Mouse (Mus musculus): ENCODE measurements at regions not wholly inside any gene's neighbourhood (a gene's known extent, or its start where the extent isn't known, plus 50 kb on each side); places are given as distances from the start of the nearest gene placed in this dataset.

- TF ChIP-seq TAL1 (IDR thresholded peaks at IDR 0.05; ENCODE audit: low read length), result no peak
- no peak for TF ChIP-seq GATA1 (IDR thresholded peaks at IDR 0.05; ENCODE audit: low read length)
Observed at GRCm38 (mm10) chr13:44317596-44317995, 411.7 kb upstream of the Jarid2 start.

Measured in erythroblast, embryonic 14.5 days (primary cell).